Mouse (Mus musculus): ENCODE results near the gene Usb1. TPM values are rescaled to one million over a fixed set of nuclear protein-coding genes. Genes with fewer than 3 reads are reported as not detected.

Usb1 gene
- polyA plus RNA-seq, 1 experiment from 2014 or later = 32.4 TPM

DNA sequence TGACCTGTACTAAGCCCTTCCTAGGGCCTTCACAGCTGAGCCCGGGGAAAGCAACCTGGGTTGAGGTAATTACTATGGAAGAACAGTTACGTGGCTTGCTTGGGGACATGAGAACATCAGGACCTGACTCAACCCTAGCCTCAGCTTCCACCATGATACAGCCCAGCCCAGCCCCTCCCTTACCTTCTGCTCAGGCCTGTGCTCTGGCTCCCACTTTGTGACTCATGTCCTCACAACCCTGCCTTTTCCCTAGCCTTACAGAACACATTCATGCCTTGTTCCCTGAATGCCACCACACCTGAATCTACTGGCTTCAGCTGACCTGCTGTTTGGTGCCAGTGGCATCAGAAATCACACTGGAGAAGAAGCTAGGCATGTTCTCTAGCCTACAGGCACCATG, 16.3 kb downstream of the Usb1 start:
- no peak for ATAC-seq (replicated peaks; ENCODE audit: extremely low read depth, insufficient read depth, low FRiP score)
- no peak overlapping the region for H3K4me3 ChIP-seq (ENCODE audit: low read length)
- WGBS = 86% methylated on average over 2 of the region's 2 CpGs
- H3K27ac ChIP-seq (ENCODE audit: low read length) = peak overlapping the region; percentile 51; the same call in 1 of the 2 replicates
- peaks cover 30% of the 10 kb centered on the region for H3K4me1 ChIP-seq (ENCODE audit: control insufficient read depth, insufficient read depth, low read length)
- no peak overlapping the region for H3K4me2 ChIP-seq (ENCODE audit: low read depth, low read length)
- H3K27me3 ChIP-seq (ENCODE audit: control insufficient read depth, insufficient read depth, low read length) = no peaks in the 10 kb centered on the region
- no peaks in the 10 kb centered on the region for H3K9me3 ChIP-seq (replicated peaks; ENCODE audit: control insufficient read depth, low read length)
- H3K9ac ChIP-seq (ENCODE audit: low read length) = 0 out of 2 replicates have a peak overlapping the region, but pooled peaks have one; percentile 23
- H3K36me3 ChIP-seq (ENCODE audit: control insufficient read depth, insufficient read depth) = peaks cover 12% of the 10 kb centered on the region

DNA sequence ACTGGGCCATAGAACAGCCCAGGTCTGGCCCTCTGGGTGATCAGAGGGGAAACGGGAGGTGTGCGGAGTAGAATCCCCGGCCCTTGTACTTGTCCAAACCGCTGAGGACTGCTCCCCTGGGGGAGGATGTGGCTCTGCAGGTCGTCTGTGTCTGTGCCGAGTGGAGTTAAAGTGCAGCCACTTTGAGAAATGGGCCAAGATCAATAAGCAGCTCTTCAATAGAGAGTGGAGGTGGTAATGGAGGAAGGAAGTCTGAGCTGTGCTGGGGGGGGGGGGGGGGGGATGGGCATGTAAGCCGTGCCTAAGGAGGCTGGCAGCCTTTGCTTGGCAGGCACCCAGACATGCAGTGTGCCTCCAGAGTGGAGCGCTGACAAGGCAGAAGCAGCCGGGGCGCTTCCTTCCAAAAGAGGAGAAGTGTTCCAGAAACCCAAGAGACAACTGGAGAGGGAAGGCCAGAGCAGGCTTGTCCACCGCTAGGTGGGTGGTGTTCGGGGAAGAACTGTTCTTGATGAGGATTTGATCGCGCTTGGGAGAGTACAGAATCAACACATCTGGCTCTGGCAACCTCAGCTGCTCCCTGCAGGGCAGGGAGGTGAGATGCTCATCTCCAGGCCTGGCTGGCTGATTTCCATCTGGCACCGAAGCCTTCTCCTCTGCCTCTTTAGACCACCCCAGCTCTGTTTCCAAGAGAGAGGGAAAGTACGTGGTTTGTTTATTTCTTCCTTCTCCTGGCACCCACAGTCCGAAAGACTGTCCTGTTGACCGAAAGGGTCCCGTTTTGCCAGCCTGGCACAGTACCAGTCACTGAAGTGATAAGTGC, 16.9 kb downstream of the Usb1 start:
- peak overlapping the region; percentile 19; the same call in 1 of the 2 replicates for H3K4me3 ChIP-seq (ENCODE audit: low read length)
- peak overlapping the region; percentile 56 for H3K9ac ChIP-seq (ENCODE audit: low read length)
- H3K4me1 ChIP-seq (ENCODE audit: control insufficient read depth, insufficient read depth, low read length) = peaks cover 31% of the 10 kb centered on the region
- no peaks in the 10 kb centered on the region for H3K9me3 ChIP-seq (replicated peaks; ENCODE audit: control insufficient read depth, low read length)
- H3K4me2 ChIP-seq (ENCODE audit: low read depth, low read length) = peak overlapping the region; percentile 54
- peak overlapping the region; percentile 73 for H3K27ac ChIP-seq (ENCODE audit: low read length)
- 0 out of 2 replicates have a peak, but pooled peaks have one; percentile 3 for ATAC-seq (replicated peaks; ENCODE audit: extremely low read depth, insufficient read depth, low FRiP score)
- no peaks in the 10 kb centered on the region for H3K27me3 ChIP-seq (ENCODE audit: control insufficient read depth, insufficient read depth, low read length)
- WGBS = 29% methylated on average over 19 of the region's 19 CpGs
- peaks cover 10% of the 10 kb centered on the region for H3K36me3 ChIP-seq (ENCODE audit: control insufficient read depth, insufficient read depth)

DNA sequence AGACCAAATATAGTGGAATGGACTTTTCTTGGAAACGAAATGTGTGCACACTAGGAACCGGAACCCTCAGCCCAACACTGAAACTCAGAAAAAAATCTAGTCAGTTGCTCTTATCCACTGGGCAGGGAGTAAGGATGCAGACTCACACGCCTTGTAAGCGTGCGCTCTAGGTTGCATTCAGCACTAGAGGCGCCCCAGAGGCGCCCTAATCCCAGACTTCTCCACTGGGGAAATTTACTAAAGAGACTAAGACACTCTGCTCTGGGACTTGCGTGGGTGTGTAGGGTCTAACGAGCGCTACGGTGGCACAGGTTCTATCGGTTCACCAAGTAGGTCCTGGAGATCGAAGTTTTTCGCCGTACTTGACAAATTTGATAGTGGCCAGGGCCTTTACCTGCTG, 19.4 kb downstream of the Usb1 start:
- H3K9ac ChIP-seq (ENCODE audit: low read length) = peak overlapping the region; percentile 96
- peak; percentile 33 for ATAC-seq (replicated peaks; ENCODE audit: extremely low read depth, insufficient read depth, low FRiP score)
- H3K9me3 ChIP-seq (replicated peaks; ENCODE audit: control insufficient read depth, low read length) = no peaks in the 10 kb centered on the region
- H3K4me2 ChIP-seq (ENCODE audit: low read depth, low read length) = peak overlapping the region; percentile 84
- no peaks in the 10 kb centered on the region for H3K36me3 ChIP-seq (ENCODE audit: control insufficient read depth, insufficient read depth)
- no peaks in the 10 kb centered on the region for H3K27me3 ChIP-seq (ENCODE audit: control insufficient read depth, insufficient read depth, low read length)
- H3K4me1 ChIP-seq (ENCODE audit: control insufficient read depth, insufficient read depth, low read length) = peaks cover 56% of the 10 kb centered on the region
- peak overlapping the region; percentile 81 for H3K4me3 ChIP-seq (ENCODE audit: low read length)
- H3K27ac ChIP-seq (ENCODE audit: low read length) = peak overlapping the region; percentile 84
- 2% methylated on average over 15 of the region's 15 CpGs for WGBS

DNA sequence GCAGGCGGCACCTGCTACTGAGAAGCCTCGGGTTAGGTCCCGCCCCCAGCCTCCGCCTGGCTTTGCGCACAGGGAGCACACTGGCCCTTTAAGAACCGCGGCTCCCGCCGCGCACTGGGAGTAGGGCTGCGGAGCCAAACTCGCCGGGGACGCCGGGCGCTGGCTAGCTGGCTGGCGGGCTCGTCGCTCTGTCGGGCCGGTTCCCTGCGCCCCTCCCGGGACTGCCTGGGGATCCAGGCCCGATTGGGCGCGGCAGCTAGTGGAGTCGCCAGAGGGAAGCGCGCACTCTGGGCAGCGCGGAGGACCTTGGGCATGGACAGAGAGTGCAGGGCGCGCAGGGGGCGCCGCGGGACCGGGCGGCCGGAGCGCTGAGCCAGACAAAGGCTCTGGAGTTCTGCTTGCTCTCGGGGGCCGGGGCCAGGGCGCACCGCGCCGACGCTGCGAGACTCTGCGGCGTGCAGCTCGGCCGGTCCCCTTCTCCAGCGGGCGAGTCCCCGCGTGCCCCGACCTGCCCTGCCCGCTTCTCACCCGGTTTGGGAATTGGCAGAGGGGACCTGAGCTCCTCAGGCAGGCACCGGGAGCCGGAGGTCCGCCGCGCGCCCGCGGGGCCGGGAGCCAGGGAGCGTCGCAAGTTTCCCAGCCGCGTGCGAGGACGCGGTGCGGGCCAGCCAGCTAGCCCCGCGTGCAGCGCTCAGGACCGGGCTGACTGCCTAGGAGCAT, 20.2 kb downstream of the Usb1 start, which contains the start of gene Mmp15:
Mmp15 (plus strand) TSS at position 118 of the 720 bp plus-strand sequence.
- ATAC-seq (replicated peaks; ENCODE audit: extremely low read depth, insufficient read depth, low FRiP score) = peak; percentile 79
- H3K27me3 ChIP-seq (ENCODE audit: control insufficient read depth, insufficient read depth, low read length) = no peaks in the 10 kb centered on the region
- H3K27ac ChIP-seq (ENCODE audit: low read length) = peak within 1 kb of the TSS; percentile 84
- H3K9me3 ChIP-seq (replicated peaks; ENCODE audit: control insufficient read depth, low read length) = no peaks in the 10 kb centered on the region
- WGBS = under 1% methylated on average over 80 of the region's 80 CpGs
- H3K9ac ChIP-seq (ENCODE audit: low read length) = peak within 1 kb of the TSS; percentile 96
- H3K4me2 ChIP-seq (ENCODE audit: low read depth, low read length) = peak within 1 kb of the TSS; percentile 84
- H3K4me3 ChIP-seq (ENCODE audit: low read length) = peak within 1 kb of the TSS; percentile 81
- no peaks in the 10 kb centered on the region for H3K36me3 ChIP-seq (ENCODE audit: control insufficient read depth, insufficient read depth)
- H3K4me1 ChIP-seq (ENCODE audit: control insufficient read depth, insufficient read depth, low read length) = peaks cover 59% of the 10 kb centered on the region

DNA sequence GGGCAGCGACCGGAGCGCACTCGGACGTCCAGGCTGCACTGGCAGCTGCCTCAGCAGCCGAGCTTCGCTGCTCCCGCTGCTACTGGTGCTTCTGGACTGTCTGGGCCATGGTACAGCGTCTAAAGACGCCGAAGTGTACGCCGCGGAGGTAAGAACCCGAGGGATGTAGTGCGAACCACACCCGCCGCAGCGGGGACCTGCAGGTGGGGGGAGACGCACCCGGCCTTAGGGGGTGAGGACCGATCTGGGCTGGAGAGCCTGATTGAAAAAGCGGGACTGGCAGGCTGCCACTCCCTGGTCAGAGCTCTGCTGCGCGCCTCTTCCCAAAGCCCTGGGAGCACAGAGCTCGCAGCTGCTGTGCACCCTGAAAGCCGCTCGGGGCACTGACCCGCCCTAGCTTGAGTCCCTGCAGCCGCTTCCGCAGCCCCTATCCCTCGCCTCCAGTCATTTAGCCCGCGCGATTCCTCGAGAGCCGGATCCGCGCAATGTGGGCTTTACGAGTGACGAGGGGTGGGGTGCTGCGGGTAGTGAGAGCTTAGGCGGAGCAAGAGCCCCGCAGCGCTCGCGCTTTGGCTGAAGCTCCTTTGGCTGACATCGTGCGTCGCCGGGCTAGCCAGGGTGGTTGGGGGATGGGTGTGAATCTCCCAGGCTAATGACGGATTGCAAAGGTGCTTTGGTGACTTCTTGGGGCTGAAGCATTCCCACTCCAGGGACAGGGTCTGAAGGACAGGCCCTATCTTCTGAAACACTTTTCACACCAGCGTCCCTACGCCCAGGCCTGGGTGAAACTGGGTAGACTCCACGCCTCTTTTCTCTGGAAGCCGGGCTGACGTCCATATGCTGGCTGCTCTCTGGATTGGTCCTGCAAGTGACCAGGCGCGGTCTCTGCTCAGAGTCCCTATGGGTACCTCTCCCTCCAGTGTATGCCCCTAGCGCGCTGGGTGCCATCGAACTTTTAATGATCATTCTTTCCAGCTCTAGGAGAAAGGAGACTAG, 21.1 kb downstream of the Usb1 start:
- 2% methylated on average over 62 of the region's 62 CpGs for WGBS
- ATAC-seq (replicated peaks; ENCODE audit: extremely low read depth, insufficient read depth, low FRiP score) = peak; percentile 43

DNA sequence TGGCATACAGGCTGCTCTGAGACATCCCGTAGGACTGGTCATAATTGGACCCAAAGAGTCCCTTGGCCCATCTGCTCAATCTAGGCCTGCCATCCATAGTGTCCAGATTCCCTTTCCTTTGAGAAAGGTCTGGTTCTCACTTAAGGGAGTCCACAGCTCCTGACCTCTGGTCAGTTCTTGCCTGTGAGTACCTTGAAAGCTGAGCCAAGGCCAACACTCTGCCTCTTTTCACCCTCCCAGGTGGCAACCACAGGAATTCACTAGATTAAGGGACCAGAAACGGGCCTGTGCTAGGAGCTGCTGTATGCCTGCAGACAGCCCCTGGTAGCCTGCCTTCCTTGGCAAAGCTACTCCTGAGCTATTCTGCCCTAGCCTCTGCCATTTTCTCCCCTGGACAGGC, 22.5 kb downstream of the Usb1 start:
- Histone ChIP-seq H3K27me3 (ENCODE audit: control insufficient read depth, insufficient read depth, low read length) (no peaks in the 10 kb centered on the region), H3K4me3 (ENCODE audit: low read length) (peak overlapping the region; percentile 81), H3K27ac (ENCODE audit: low read length) (no peak overlapping the region), H3K9ac (ENCODE audit: low read length) (peak overlapping the region; percentile 61), H3K9me3 (replicated peaks; ENCODE audit: control insufficient read depth, low read length) (no peaks in the 10 kb centered on the region), H3K36me3 (ENCODE audit: control insufficient read depth, insufficient read depth) (no peaks in the 10 kb centered on the region), H3K4me1 (ENCODE audit: control insufficient read depth, insufficient read depth, low read length) (peaks cover 69% of the 10 kb centered on the region), H3K4me2 (ENCODE audit: low read depth, low read length) (peak overlapping the region; percentile 84)
- 65% methylated on average over 2 of the region's 2 CpGs for WGBS
- no peak for ATAC-seq (replicated peaks; ENCODE audit: extremely low read depth, insufficient read depth, low FRiP score)

More for the DNA sequence above, 21.1 kb downstream of the Usb1 start:
- Histone ChIP-seq H3K36me3 (ENCODE audit: control insufficient read depth, insufficient read depth) (no peaks in the 10 kb centered on the region), H3K27ac (ENCODE audit: low read length) (peak overlapping the region; percentile 84), H3K9me3 (replicated peaks; ENCODE audit: control insufficient read depth, low read length) (no peaks in the 10 kb centered on the region), H3K4me2 (ENCODE audit: low read depth, low read length) (peak overlapping the region; percentile 84), H3K27me3 (ENCODE audit: control insufficient read depth, insufficient read depth, low read length) (no peaks in the 10 kb centered on the region), H3K9ac (ENCODE audit: low read length) (peak overlapping the region; percentile 96), H3K4me1 (ENCODE audit: control insufficient read depth, insufficient read depth, low read length) (peaks cover 67% of the 10 kb centered on the region), H3K4me3 (ENCODE audit: low read length) (peak overlapping the region; percentile 81)

DNA sequence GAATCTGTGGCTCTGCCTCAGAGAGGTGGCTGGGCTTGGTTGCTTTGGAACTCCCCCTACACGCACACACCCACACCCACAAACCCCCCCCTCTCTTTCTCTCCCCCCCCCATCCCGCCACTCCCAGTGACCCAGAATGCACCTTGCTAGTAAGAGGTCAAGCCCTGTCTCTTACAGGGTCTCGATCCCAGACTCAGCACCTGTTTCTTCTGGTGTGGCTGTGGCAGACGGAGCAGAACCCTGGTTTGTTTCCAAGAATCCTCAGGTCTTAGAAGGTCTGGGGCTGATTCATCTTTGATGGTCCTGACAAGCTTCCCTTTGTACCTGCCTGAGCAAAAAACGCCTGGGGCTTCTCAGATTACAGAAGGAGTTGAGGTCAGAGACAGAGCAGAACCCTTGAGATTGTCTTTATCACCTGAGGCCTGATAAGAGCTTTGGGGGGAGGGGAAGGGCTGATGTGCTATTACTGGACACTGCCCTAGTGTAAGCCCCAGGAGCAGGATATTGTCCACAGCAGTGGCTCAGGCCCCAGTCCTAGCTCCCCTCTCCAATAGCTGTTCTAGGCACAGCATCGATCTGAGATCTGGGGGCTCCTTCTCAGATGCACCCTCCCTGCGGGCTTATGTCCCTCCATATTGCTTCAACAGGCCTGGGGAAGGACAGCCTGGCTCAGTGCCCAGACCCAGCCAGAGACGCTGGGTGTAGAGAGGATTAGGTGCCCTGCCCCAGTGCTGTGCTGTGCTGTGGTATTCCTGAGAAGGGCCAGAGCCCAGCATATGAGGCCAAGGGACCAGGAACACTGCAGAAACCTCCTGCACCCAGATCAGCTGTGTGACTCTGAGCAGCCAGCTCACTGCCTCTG, 26.7 kb downstream of the Usb1 start:
- Histone ChIP-seq H3K36me3 (ENCODE audit: control insufficient read depth, insufficient read depth) (no peaks in the 10 kb centered on the region), H3K9ac (ENCODE audit: low read length) (peak overlapping the region; percentile 65; the same call in 1 of the 2 replicates), H3K4me2 (ENCODE audit: low read depth, low read length) (peak overlapping the region; percentile 54), H3K4me3 (ENCODE audit: low read length) (0 out of 2 replicates have a peak overlapping the region, but pooled peaks have one; percentile 3), H3K9me3 (replicated peaks; ENCODE audit: control insufficient read depth, low read length) (no peaks in the 10 kb centered on the region), H3K27me3 (ENCODE audit: control insufficient read depth, insufficient read depth, low read length) (no peaks in the 10 kb centered on the region), H3K4me1 (ENCODE audit: control insufficient read depth, insufficient read depth, low read length) (peaks cover 92% of the 10 kb centered on the region), H3K27ac (ENCODE audit: low read length) (peak overlapping the region; percentile 97)
- peak; percentile 42; the same call in 1 of the 2 replicates for ATAC-seq (replicated peaks; ENCODE audit: extremely low read depth, insufficient read depth, low FRiP score)
- WGBS = 15% methylated on average over 8 of the region's 8 CpGs

All from heart, embryonic 16.5 days (tissue).